ENCODE assay signal across 11 mouse cellular contexts in the genomic region with DNA sequence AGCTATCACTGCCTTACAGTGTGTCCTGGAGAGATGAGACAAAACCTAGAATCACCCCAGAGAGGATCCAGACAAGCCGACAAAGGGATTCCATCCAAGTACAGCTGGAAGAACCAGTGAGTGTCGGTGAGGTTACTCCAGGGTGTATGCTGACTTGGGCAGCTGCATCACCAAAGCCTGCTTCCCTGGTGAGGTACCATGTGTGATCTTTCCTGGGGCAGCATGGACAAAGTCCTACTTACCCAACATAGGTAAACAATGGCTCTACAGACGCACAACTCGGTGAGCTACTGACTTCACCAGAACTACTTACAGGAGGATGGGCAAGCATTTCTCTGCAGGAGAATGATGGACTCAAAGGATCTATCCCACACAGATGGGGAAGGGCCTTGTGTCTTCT.
"Had no signal": no experiment of that assay in that cellular context is flagged by ENCODE, and none has a peak within 500 bp of the region (broad histone marks: within the 10 kb centered on the region; RNA-seq: fewer than 3 reads in every experiment).

No protein-coding gene starts in this region.

- H3K4me2 ChIP-seq: kidney, embryonic 15.5 days; limb, embryonic 15.5 days; midbrain, embryonic 15.5 days; neural tube, embryonic 12.5 days had no signal

- H3K36me3 ChIP-seq: kidney, embryonic 15.5 days; limb, embryonic 15.5 days; midbrain, embryonic 15.5 days; neural tube, embryonic 12.5 days had no signal

- H3K27me3 ChIP-seq: kidney, embryonic 15.5 days; limb, embryonic 15.5 days; midbrain, embryonic 15.5 days; neural tube, embryonic 12.5 days had no signal

- H3K27ac ChIP-seq: kidney, embryonic 15.5 days; limb, embryonic 15.5 days; midbrain, embryonic 15.5 days; neural tube, embryonic 12.5 days had no signal

- DNase-seq: kidney, postnatal 14 days; right cerebral cortex, postnatal 4 days; spleen, adult 18-20 months; thymus, adult 18-20 months; thymus, postnatal 25 days had no signal

- H3K4me3 ChIP-seq: kidney, embryonic 15.5 days; limb, embryonic 15.5 days; midbrain, embryonic 15.5 days; neural tube, embryonic 12.5 days had no signal

- H3K9ac ChIP-seq: kidney, embryonic 15.5 days; limb, embryonic 15.5 days; midbrain, embryonic 15.5 days; neural tube, embryonic 12.5 days had no signal

- H3K4me1 ChIP-seq: kidney, embryonic 15.5 days; limb, embryonic 15.5 days; midbrain, embryonic 15.5 days; neural tube, embryonic 12.5 days had no signal

- H3K9me3 ChIP-seq: kidney, embryonic 15.5 days; limb, embryonic 15.5 days; midbrain, embryonic 15.5 days; neural tube, embryonic 12.5 days had no signal

- ATAC-seq: hindbrain, embryonic 16.5 days; inflammation-experienced regulatory T-cells, adult 6 months; midbrain, embryonic 15.5 days had no signal
